Mouse (Mus musculus) kidney, adult 2 months (tissue): ENCODE measurements around the gene Gkn3. TPM values are rescaled to one million over a fixed set of nuclear protein-coding genes. Genes with fewer than 3 reads are reported as not detected.

ENCODE experiments used
- DNase-seq: peaks from one replicate; pipeline ENCODE4 v3.0.0; 2021
- H3K27ac ChIP-seq: fragments of 200-500 bp; 2 replicates; pipeline ENCODE4 v1.5.1; 2012; ENCODE audit warnings: low read depth, low read length, control low read depth, inconsistent platforms; ENCODE audit not compliant: insufficient read depth
- H3K27me3 ChIP-seq: fragments of 200-500 bp; replicated peaks from 2 replicates; pipeline ENCODE4 v1.6.1; 2012; ENCODE audit warnings: mild to moderate bottlenecking, moderate library complexity, low read length, inconsistent platforms; ENCODE audit not compliant: control insufficient read depth, insufficient read depth
- H3K36me3 ChIP-seq: fragments of 200-500 bp; 2 replicates; pipeline ENCODE4 v1.6.1; 2012; ENCODE audit warnings: mild to moderate bottlenecking, moderate library complexity, low read length, inconsistent platforms; ENCODE audit not compliant: control insufficient read depth, insufficient read depth
- H3K4me1 ChIP-seq: fragments of 200-500 bp; 2 replicates; pipeline ENCODE4 v1.6.1; 2011; ENCODE audit warnings: low read length; ENCODE audit not compliant: control insufficient read depth, insufficient read depth
- H3K4me3 ChIP-seq: fragments of 200-500 bp; 2 replicates; pipeline ENCODE4 v1.5.1; 2011; ENCODE audit warnings: mild to moderate bottlenecking, low read depth, low read length, control low read depth; ENCODE audit not compliant: insufficient read depth
- CTCF ChIP-seq: fragments of 200-500 bp; conservative IDR thresholded peaks from 2 replicates; pipeline ENCODE4 v1.5.1; 2011; ENCODE audit warnings: low read depth, mild to moderate bottlenecking, control low read depth, low read length, moderate library complexity, mixed read lengths; ENCODE audit not compliant: insufficient read depth, insufficient read length
- POLR2A ChIP-seq: fragments of 200-500 bp; IDR thresholded peaks from one replicate; pipeline ENCODE4 v1.6.1; 2011; ENCODE audit warnings: low read depth, low read length, control low read depth
- WGBS: fragments of 180-500 bp; shearing (Covaris S2); methylation state at CpG from one replicate; pipeline ENCODE4 v1.1.7; 2018; 5-methylcytosine and 5-hydroxymethylcytosine counted together
- polyA plus RNA-seq: library from polyadenylated mRNA; depleted of rRNA; stranded (reverse); fragments of >200 nt; gene quantifications from 2 replicates; pipeline ENCODE4 v1.2.3, GENCODE M21; 2012; rRNA removed

Gene Gkn3
- polyA plus RNA-seq, 1 experiment = 0.58 TPM

DNA sequence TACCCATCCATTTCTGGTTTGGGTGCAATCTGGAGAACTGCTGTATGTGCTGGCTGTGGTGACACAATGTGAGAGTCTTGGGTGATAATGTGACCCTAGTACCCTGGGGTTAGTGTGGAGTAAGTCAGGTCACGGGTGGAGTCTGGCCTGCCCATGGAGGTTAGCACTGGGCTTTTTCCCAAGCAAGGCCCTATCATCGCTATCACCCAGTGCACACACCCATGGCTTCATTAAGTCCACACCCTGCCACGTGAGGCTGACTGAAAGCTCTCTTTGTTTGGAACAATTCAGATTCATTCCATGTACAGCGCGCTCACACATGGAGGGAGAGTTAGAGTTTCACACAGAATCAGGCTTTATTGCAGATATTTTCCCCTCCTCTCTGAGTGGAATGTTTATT is 34.3 kb downstream of the Gkn3 start:
- WGBS = 85% methylated on average over 5 of the region's 5 CpGs
- no peaks in the 10 kb centered on the region for H3K27me3 ChIP-seq
- H3K36me3 ChIP-seq = no peaks in the 10 kb centered on the region
- H3K4me1 ChIP-seq = no peaks in the 10 kb centered on the region
- H3K27ac ChIP-seq = no peak overlapping the region
- H3K4me3 ChIP-seq = no peak overlapping the region
- TF ChIP-seq POLR2A = no peak
- TF ChIP-seq CTCF = no peak
- no peak for DNase-seq

- H3K27ac ChIP-seq = no peak within 1 kb of the TSS
- no peak for TF ChIP-seq POLR2A
- no peak for TF ChIP-seq CTCF
- H3K4me1 ChIP-seq = no peaks in the 10 kb centered on the region
- H3K4me3 ChIP-seq = no peak within 1 kb of the TSS
- H3K27me3 ChIP-seq = no peaks in the 10 kb centered on the region
- no peaks in the 10 kb centered on the region for H3K36me3 ChIP-seq
- WGBS = 94% methylated on average over 8 of the region's 8 CpGs
- no peak for DNase-seq
These were observed 37.9 kb downstream of the Gkn3 start, which contains the start of gene Gkn1 for GRCm38 (mm10) chr6:87350829-87351228. TSS of gene Gkn1 (minus strand) at chr6:87350942.

- no peak overlapping the region for H3K4me3 ChIP-seq
- DNase-seq = no peak
- H3K27me3 ChIP-seq = no peaks in the 10 kb centered on the region
- no peaks in the 10 kb centered on the region for H3K36me3 ChIP-seq
- H3K27ac ChIP-seq = no peak overlapping the region
- H3K4me1 ChIP-seq = no peaks in the 10 kb centered on the region
- WGBS = 32% methylated on average over 6 of the region's 6 CpGs
- TF ChIP-seq POLR2A = no peak
- TF ChIP-seq CTCF = no peak
These were observed 52.8 kb downstream of the Gkn3 start for GRCm38 (mm10) chr6:87335935-87336295.

DNA sequence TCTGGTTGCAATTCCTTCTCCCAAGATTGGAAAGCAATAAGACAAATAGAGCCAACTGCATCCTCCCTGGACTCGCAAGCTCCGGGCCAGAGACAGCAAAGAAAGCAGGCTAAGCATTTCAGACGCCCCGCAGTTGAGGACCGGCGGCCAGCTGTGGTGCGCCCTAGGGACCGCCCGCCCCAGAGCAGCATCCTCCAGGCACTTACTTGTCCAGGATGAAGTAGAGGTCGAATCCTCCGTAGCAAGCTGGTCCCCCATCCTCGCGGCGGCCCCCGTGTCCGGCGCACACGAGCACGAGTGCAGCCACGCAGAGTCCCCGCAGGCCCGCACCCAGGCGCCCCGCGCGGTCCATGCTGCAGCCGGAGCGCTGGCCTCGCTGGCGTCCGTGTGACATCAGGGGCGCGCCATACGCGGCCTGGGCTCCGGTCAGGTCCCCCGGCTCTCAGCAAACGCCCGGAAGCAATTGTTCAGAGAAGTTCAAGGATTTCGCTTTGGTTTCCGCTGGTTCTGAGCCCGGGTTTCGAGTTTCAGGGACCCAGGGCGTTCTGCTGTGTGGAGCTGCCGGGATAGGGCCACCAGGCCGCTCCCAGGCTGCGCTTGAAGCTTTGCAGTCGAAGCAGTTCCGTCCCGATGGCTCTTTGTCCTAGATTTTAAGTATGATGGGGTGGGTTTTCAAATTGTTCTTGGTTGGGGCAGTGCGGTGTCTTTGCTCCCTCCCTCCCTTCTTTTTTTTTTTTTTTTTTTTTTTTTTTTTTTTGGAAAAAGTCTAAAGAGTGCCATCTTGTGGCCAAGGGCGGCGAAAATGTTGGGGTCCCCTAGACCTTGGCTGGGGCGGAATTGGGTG is 53.4 kb downstream of the Gkn3 start, which contains the start of gene Antxr1:
Gene Antxr1, minus strand, starts transcription at position 731 of the 844 bp plus-strand sequence.
- Histone ChIP-seq H3K36me3 (no peaks in the 10 kb centered on the region), H3K27me3 (no peaks in the 10 kb centered on the region), H3K27ac (no peak within 1 kb of the TSS; the same call in 1 of the 2 replicates), H3K4me1 (no peaks in the 10 kb centered on the region), H3K4me3 (peak within 1 kb of the TSS; percentile 66)
- WGBS = 1% methylated on average over 54 of the region's 54 CpGs
- no peak; the same call in 1 of the 2 replicates for TF ChIP-seq CTCF
- DNase-seq = peak; percentile 47

- TF ChIP-seq POLR2A (no peak), CTCF (no peak)
- no peak overlapping the region for H3K27ac ChIP-seq
These were observed 54.2 kb downstream of the Gkn3 start for GRCm38 (mm10) chr6:87334361-87335090.

More at GRCm38 (mm10) chr6:87334361-87335090, 54.2 kb downstream of the Gkn3 start:
- DNase-seq = no peak
- Histone ChIP-seq H3K4me1 (no peaks in the 10 kb centered on the region), H3K27me3 (no peaks in the 10 kb centered on the region), H3K4me3 (peak overlapping the region; percentile 66; the same call in 1 of the 2 replicates), H3K36me3 (no peaks in the 10 kb centered on the region)
- WGBS = 28% methylated on average over 11 of the region's 11 CpGs

Other genes with a start within 250 kb of the Gkn3 start
- gene Antxr1, start 53.1 kb downstream of the Gkn3 start, polyA plus RNA-seq = 2.0 and 2.5 TPM in 2 replicates
- gene Gkn1, start 38.0 kb downstream of the Gkn3 start, polyA plus RNA-seq = 0.10 and 0.48 TPM in 2 replicates
- gene Gkn2, start 15.6 kb downstream of the Gkn3 start, polyA plus RNA-seq = not detected in 2 replicates
- not detected in 2 replicates for gene Bmp10, start 40.1 kb upstream of the Gkn3 start, polyA plus RNA-seq
- 0.68 and 1.5 TPM in 2 replicates for gene Arhgap25, start 144.3 kb upstream of the Gkn3 start, polyA plus RNA-seq
- gene Prokr1, start 201.8 kb upstream of the Gkn3 start, polyA plus RNA-seq = 0.19 and 0.22 TPM in 2 replicates